Mouse (Mus musculus): ENCODE results near the gene Vasn. TPM values are rescaled to one million over a fixed set of nuclear protein-coding genes. Genes with fewer than 3 reads are reported as not detected.

Vasn gene
- total RNA-seq, 1 experiment: 8.7 TPM

DNA sequence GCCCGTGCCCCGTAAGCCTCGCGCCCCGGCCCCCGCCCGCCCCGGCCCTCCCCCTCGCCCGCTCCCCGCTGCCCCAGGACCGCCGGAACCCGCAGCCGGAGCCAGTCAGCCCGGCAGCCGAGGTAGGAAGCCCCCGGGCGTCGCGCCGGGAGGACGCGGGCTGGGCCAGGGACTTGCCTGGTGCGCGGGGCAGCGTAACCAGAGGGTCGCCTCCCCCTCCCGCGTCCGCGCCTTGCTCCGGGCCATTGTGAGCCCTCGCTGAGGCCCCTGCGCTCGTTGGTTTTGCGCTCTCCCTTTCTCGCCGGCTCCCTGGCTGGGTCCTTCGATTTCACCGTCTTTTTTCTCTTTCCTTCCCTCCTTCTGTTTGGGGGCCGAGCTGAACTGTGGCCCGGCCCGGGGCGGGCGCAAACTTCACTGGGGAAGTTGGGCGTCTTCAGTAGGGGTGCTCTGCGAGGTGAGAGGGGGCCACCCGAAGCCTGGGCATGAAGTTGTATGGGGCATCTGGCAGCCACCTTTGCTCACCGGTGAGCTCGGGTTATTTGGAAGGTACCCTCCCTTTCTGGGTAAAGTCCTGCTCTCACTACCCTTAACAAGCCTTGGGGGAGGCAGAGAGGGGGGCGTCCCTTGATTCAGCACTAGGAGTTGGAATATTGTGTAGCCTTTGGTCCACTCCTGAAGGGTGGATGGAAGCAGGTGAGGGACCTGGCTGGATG lies 44.8 kb upstream of the Vasn start:
- H3K9ac ChIP-seq (ENCODE audit: insufficient read depth, low read depth, low read length, poor library complexity, severe bottlenecking): peak overlapping the region; percentile 89
- no peak for DNase-seq (ENCODE audit: low read depth, low spot score)
- no peaks in the 10 kb centered on the region for H3K9me3 ChIP-seq (ENCODE audit: control insufficient read depth, insufficient read depth, low read depth, low read length)
- peaks cover 15 to 41% of the 10 kb centered on the region in 2 experiments for H3K4me1 ChIP-seq (ENCODE audit: control insufficient read depth in 2 of 2, insufficient read depth in 2 of 2, low read length in 2 of 2, poor library complexity in 1 of 2)
- in situ Hi-C loops (cut with MboI; ENCODE audit: low sequenced_read_pairs in 2 of 2, unreplicated experiment in 2 of 2): no loop called here
- H3K36me3 ChIP-seq (ENCODE audit: control insufficient read depth, insufficient read depth, low read length, poor library complexity, severe bottlenecking): no peaks in the 10 kb centered on the region
- peak overlapping the region; percentile 96 for H3K4me3 ChIP-seq (ENCODE audit: insufficient read depth in 1 of 2, low read depth in 1 of 2, low read length in 2 of 2, poor library complexity in 1 of 2, severe bottlenecking in 1 of 2)
- peak overlapping the region; percentile 59 for H3K27ac ChIP-seq (ENCODE audit: insufficient read depth, low read depth, low read length, poor library complexity, severe bottlenecking)
- TF ChIP-seq ZC3H11A (IDR thresholded peaks at IDR 0.05; ENCODE audit: borderline replicate concordance, low read depth, low read length): no peak

DNA sequence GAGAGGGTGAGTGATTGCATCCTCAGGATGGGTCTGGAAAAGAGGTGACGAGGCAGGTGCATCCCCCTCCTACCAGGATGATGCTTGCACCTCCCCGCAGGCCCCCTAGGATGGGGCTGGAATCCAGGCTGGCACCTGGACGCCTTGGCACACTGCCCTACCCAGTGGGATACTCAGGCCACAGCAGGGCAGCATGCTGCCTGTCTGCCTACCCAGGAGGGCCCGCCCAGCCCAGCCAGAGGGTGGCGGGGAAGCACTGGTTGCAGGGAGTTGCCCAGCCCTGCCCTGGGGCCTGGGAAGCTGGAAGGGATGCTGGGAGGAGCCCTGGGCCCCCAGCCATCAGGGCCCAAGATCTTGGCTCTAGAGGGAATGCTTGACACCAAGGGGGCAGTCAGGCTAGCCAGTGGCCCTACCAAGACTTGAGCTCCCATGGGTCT lies 44.2 kb upstream of the Vasn start:
- Histone ChIP-seq H3K4me1 (ENCODE audit: control insufficient read depth in 2 of 2, insufficient read depth in 2 of 2, low read length in 2 of 2, poor library complexity in 1 of 2) (peaks cover 17 to 46% of the 10 kb centered on the region in 2 experiments), H3K36me3 (ENCODE audit: control insufficient read depth, insufficient read depth, low read length, poor library complexity, severe bottlenecking) (no peaks in the 10 kb centered on the region), H3K9ac (ENCODE audit: insufficient read depth, low read depth, low read length, poor library complexity, severe bottlenecking) (peak overlapping the region; percentile 89), H3K4me3 (ENCODE audit: insufficient read depth in 1 of 2, low read depth in 1 of 2, low read length in 2 of 2, poor library complexity in 1 of 2, severe bottlenecking in 1 of 2) (peak overlapping the region; percentile 96), H3K27ac (ENCODE audit: insufficient read depth, low read depth, low read length, poor library complexity, severe bottlenecking) (no peak overlapping the region), H3K9me3 (ENCODE audit: control insufficient read depth, insufficient read depth, low read depth, low read length) (no peaks in the 10 kb centered on the region)
- DNase-seq (ENCODE audit: low read depth, low spot score): no peak
- no peak for TF ChIP-seq HCFC1 (IDR thresholded peaks at IDR 0.05; ENCODE audit: borderline replicate concordance, insufficient read depth, low read length)
- no peak for TF ChIP-seq ZNF384 (IDR thresholded peaks at IDR 0.05; ENCODE audit: low read depth, low read length)
- no peak for TF ChIP-seq ZC3H11A (IDR thresholded peaks at IDR 0.05; ENCODE audit: borderline replicate concordance, low read depth, low read length)
- TF ChIP-seq MAFK (IDR thresholded peaks at IDR 0.05; ENCODE audit: insufficient read depth, low read depth, low read length): no peak
- no peak for TF ChIP-seq CHD2 (IDR thresholded peaks at IDR 0.05; ENCODE audit: low read depth, low read length)
- in situ Hi-C loops (cut with MboI; ENCODE audit: low sequenced_read_pairs in 2 of 2, unreplicated experiment in 2 of 2): no loop called here

DNA sequence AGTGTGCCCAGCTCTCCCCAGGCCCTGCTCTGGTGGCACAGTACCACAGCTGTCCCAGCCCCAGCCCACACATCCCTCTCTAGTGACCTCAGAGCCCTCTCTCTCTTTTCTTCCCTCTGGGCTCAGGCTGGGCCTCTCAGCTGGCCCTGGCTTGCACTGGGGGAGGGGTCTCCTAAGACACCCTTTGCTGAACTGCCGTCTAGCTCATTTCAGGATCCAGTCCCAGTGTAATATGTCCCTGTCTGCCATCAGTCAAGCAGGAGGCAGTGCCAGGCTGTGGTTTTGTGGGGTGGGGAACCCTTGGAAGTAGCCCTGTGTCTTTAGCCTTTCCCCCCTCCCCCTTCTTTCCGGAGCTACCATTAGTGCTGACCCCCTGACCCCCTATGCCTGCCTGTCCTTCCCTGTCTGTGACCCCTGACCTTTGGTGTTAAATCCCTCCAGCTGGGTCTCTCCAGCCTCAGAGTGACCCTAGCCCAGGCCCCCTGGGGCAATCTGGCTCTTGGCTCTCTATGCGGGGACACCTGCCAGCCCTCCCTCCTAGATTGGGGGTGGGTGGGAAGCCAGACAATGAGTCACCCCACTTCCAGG lies 43.5 kb upstream of the Vasn start:
- Histone ChIP-seq H3K9ac (ENCODE audit: insufficient read depth, low read depth, low read length, poor library complexity, severe bottlenecking) (peak overlapping the region; percentile 13; the same call in 1 of the 2 replicates), H3K36me3 (ENCODE audit: control insufficient read depth, insufficient read depth, low read length, poor library complexity, severe bottlenecking) (no peaks in the 10 kb centered on the region), H3K27ac (ENCODE audit: insufficient read depth, low read depth, low read length, poor library complexity, severe bottlenecking) (no peak overlapping the region), H3K4me3 (ENCODE audit: insufficient read depth in 1 of 2, low read depth in 1 of 2, low read length in 2 of 2, poor library complexity in 1 of 2, severe bottlenecking in 1 of 2) (peak overlapping the region; percentile 96; a peak in 2 of 4 replicates), H3K9me3 (ENCODE audit: control insufficient read depth, insufficient read depth, low read depth, low read length) (no peaks in the 10 kb centered on the region), H3K4me1 (ENCODE audit: control insufficient read depth in 2 of 2, insufficient read depth in 2 of 2, low read length in 2 of 2, poor library complexity in 1 of 2) (peaks cover 19 to 51% of the 10 kb centered on the region in 2 experiments)
- in situ Hi-C loops (cut with MboI; ENCODE audit: low sequenced_read_pairs in 2 of 2, unreplicated experiment in 2 of 2): no loop called here
- TF ChIP-seq ZC3H11A (IDR thresholded peaks at IDR 0.05; ENCODE audit: borderline replicate concordance, low read depth, low read length) (no peak), HCFC1 (IDR thresholded peaks at IDR 0.05; ENCODE audit: borderline replicate concordance, insufficient read depth, low read length) (no peak), MAFK (IDR thresholded peaks at IDR 0.05; ENCODE audit: insufficient read depth, low read depth, low read length) (no peak), CHD2 (IDR thresholded peaks at IDR 0.05; ENCODE audit: low read depth, low read length) (no peak), ZNF384 (IDR thresholded peaks at IDR 0.05; ENCODE audit: low read depth, low read length) (no peak)
- DNase-seq (ENCODE audit: low read depth, low spot score): no peak

DNA sequence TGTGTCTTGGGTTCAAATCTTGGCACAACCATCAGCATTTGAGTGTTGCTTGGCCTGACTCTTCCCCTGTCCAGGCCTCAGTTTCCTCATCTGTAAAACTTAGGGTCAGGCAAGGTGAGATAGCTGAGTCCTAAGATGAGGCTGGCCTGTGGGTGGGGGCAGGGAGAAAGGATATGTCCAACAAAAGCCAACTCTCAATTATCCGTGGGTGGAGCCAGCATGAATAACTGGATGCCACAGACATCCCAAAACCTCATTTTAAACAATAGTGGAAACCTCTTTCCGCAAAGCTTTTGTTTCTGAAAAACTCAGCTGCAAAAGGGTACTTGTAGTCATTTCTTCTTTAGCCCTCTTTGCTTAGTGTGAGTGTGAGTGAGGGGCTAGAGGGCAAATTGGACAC lies 42.9 kb upstream of the Vasn start:
- Histone ChIP-seq H3K27ac (ENCODE audit: insufficient read depth, low read depth, low read length, poor library complexity, severe bottlenecking) (no peak overlapping the region), H3K4me3 (ENCODE audit: insufficient read depth in 1 of 2, low read depth in 1 of 2, low read length in 2 of 2, poor library complexity in 1 of 2, severe bottlenecking in 1 of 2) (peak overlapping the region in 1 of 2 experiments; percentile 10; a peak in 1 of 4 replicates), H3K36me3 (ENCODE audit: control insufficient read depth, insufficient read depth, low read length, poor library complexity, severe bottlenecking) (no peaks in the 10 kb centered on the region), H3K9me3 (ENCODE audit: control insufficient read depth, insufficient read depth, low read depth, low read length) (no peaks in the 10 kb centered on the region), H3K4me1 (ENCODE audit: control insufficient read depth in 2 of 2, insufficient read depth in 2 of 2, low read length in 2 of 2, poor library complexity in 1 of 2) (peaks cover 20 to 54% of the 10 kb centered on the region in 2 experiments), H3K9ac (ENCODE audit: insufficient read depth, low read depth, low read length, poor library complexity, severe bottlenecking) (no peak overlapping the region)
- in situ Hi-C loops (cut with MboI; ENCODE audit: low sequenced_read_pairs in 2 of 2, unreplicated experiment in 2 of 2): no loop called here
- no peak for DNase-seq (ENCODE audit: low read depth, low spot score)
- TF ChIP-seq ZNF384 (IDR thresholded peaks at IDR 0.05; ENCODE audit: low read depth, low read length) (no peak), CHD2 (IDR thresholded peaks at IDR 0.05; ENCODE audit: low read depth, low read length) (no peak), ZC3H11A (IDR thresholded peaks at IDR 0.05; ENCODE audit: borderline replicate concordance, low read depth, low read length) (no peak), HCFC1 (IDR thresholded peaks at IDR 0.05; ENCODE audit: borderline replicate concordance, insufficient read depth, low read length) (no peak)

All from ES-E14 (cell line).